Mouse (Mus musculus): ENCODE data around the gene Atp6v0e2.

Gene Atp6v0e2

DNA sequence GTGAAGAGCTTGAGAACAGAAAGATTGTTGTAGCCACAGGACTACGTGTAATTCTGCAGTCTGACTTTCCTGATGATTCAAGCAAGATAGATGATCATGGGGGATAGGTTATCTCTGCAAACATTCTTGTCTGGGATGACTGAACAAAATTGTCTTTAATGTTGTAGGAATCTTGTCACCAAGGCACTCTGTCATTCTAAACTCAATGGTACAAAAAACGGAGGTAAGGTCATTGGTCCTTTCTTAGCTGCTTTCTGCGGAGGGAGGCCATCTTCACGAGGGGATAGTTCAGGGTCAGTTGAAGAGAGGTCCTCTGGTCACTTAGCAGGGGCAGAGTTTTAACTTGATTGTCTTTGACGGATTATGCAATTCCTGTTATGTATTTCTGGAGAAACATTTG is 41.3 kb downstream of the Atp6v0e2 start:
- no peak for DNase-seq

DNA sequence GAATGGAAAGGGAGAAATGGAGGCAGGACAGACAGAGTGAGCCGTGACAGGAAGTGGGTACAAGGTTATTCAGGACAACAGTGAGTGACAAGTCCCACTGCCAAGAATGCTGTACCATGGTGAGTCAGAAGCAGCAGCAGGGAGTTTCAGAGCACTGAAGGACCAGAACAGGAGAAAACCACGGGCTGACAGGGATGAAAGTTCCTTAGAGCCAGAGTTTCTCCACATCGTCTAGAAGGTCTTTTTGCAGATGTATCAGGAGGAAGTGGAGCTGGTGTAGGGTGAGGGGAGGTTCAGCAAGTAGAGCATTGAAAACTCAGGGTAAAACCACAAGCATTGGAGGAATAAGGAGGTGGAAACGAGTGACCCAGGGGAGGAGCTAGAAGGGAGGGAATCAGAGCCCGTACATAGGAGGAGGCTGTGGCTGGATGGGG is 41.8 kb downstream of the Atp6v0e2 start:
- no peak for DNase-seq

DNA sequence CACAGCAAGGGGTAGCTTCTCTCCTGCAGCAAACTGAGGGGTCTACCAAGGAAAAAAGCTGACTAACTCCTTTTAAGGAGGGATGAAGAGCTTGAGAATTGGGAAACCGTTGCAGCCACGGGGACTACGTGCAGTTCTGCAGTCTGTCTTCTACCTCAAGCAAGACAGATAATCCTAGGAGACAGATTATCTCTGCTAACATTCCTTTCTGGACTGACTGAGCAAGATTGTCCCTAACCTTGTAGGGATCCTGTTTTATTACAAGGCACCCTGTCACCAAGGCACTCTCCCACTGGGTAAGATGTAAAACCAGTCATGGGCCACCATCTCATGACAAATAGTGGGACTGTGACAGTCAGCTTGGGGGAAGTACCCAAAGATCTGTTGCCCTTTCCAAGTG is 43.8 kb downstream of the Atp6v0e2 start:
- DNase-seq, result no peak

DNA sequence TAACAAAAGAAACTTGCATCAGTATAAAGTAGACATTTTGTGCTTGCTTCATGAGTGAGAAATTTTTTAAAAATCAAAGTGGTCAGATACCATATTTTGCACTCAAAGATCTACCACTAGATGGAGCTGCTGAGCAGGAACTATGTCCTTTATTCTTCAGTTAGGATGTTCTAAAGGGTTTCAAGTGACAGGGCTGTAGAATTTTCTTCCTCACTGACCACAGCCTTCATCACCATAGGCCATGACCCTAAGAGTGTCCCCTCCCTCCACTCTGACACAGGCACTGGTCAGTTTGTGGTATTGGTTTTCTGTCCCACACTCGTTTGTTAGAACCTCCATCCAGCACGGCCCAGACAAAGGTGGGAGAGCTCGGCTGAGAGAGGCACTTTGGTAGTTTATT is 44.6 kb downstream of the Atp6v0e2 start:
- DNase-seq, result no peak

DNA sequence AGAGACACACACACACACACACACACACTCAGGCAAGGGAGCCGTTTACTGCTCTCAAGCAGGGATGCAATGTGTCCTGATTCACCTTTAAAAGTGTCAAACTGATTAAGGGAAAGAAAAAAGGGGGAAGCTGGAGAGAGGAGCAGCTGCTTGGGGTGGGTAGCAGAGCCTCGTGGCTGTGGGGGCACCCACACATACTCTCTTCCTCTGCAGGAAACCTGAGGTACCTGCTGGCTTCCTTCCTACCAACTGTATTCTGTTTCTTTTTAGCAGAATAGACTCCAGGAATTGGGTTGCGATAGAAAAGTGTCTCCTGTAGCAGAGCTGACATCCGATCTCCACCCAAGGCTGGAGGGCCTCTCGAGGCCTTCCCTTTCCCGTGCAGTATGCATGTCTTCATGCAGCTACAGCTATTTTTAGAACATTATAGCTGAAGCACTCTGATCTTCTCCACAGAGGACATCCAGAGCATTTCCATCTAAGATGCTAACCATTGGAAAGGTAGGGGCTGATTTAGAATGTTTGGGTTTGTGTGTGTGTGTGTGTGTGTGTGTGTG is 51.9 kb downstream of the Atp6v0e2 start, which contains the start of gene Gm45021:
Gene Gm45021 (plus strand): TSS at position 417 of the 557 bp plus-strand sequence.
- DNase-seq, result no peak
